Mouse (Mus musculus) liver, adult 2 months (tissue): Measurements from ENCODE around the gene Hipk2.

Experiments
- CTCF ChIP-seq: fragments of 200-500 bp; IDR thresholded peaks from 2 replicates; pipeline ENCODE4 v1.5.1; 2011; ENCODE audit warnings: low read depth, low read length, control low read depth
- POLR2A ChIP-seq: fragments of 200-500 bp; IDR thresholded peaks from 2 replicates; pipeline ENCODE4 v1.6.1; 2011; ENCODE audit warnings: low read length, control low read depth; ENCODE audit not compliant: insufficient read depth; ENCODE audit errors: extremely low read depth

DNA sequence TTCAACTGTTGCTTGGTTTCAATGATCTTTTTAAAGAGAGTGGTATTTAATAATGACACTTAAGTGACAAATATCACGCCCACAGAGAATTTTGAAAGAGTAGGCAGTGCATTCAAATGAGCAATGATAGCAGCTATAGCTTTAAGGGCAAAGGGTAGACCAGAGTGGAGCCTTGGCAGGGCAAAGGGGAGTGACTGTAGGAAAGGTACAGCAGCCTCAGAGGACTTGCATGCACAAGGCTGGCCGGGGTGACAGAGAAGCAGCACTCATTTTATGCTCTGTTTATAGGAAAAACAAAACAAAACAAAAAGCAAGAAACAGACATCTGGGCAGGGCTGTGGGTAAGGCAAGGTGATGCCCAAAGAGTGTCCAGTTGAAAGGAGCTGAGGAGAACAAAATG, 5.5 kb upstream of the Hipk2 start:
- no peak for TF ChIP-seq CTCF
- TF ChIP-seq POLR2A = no peak
